Mouse (Mus musculus) midbrain, embryonic 13.5 days (tissue): ENCODE data around the gene Cenps. TPM values are rescaled to one million over a fixed set of nuclear protein-coding genes. Genes with fewer than 3 reads are reported as not detected.
"Not testable (repeated sequence)": the region's sequence is repeated elsewhere in the genome, so short reads cannot be mapped to it uniquely, and the experiment has no call there.

Source experiments
- ATAC-seq: fragments of 200-750 bp; cut with Nextera tagmentation; 2 replicates; pipeline ENCODE4 v1.8.0; 2017; ENCODE audit warnings: mild to moderate bottlenecking, moderate TSS enrichment, moderate library complexity
- H3K27ac ChIP-seq: fragments of 300-500 bp; sonication (generic); 2 replicates; pipeline ENCODE4 v1.5.1; 2015; ENCODE audit warnings: inconsistent platforms, mild to moderate bottlenecking, moderate library complexity
- H3K27me3 ChIP-seq: fragments of 300-500 bp; sonication (generic); 2 replicates; pipeline ENCODE4 v1.6.1; 2015; ENCODE audit warnings: mild to moderate bottlenecking, inconsistent platforms
- H3K36me3 ChIP-seq: fragments of 300-500 bp; sonication (generic); 2 replicates; pipeline ENCODE4 v1.6.1; 2015; ENCODE audit warnings: mild to moderate bottlenecking, inconsistent platforms
- H3K4me1 ChIP-seq: fragments of 300-500 bp; sonication (generic); replicated peaks from 2 replicates; pipeline ENCODE4 v1.6.1; 2015; ENCODE audit warnings: inconsistent platforms
- H3K4me2 ChIP-seq: fragments of 300-500 bp; sonication (generic); replicated peaks from 2 replicates; pipeline ENCODE4 v1.6.1; 2015; ENCODE audit warnings: moderate library complexity, mild to moderate bottlenecking, inconsistent platforms
- H3K4me3 ChIP-seq: fragments of 300-500 bp; sonication (generic); replicated peaks from 2 replicates; pipeline ENCODE4 v1.5.1; 2015; ENCODE audit warnings: mild to moderate bottlenecking, inconsistent platforms
- H3K9ac ChIP-seq: fragments of 300-500 bp; sonication (generic); replicated peaks from 2 replicates; pipeline ENCODE4 v1.6.1; 2015; ENCODE audit warnings: mild to moderate bottlenecking, inconsistent platforms
- H3K9me3 ChIP-seq: fragments of 300-500 bp; sonication (generic); 2 replicates; pipeline ENCODE4 v1.6.1; 2016; ENCODE audit warnings: mild to moderate bottlenecking, inconsistent platforms
- WGBS: fragments of 180-500 bp; shearing (Covaris S2); methylation state at CpG from one replicate; pipeline ENCODE4 v1.1.7; 2015; 5-methylcytosine and 5-hydroxymethylcytosine counted together
- polyA plus RNA-seq: library from polyadenylated mRNA; unstranded; fragments of >200 nt; fragmentation: Nextera tagmentation; extraction: Ambion mirVana; gene quantifications from 2 replicates; pipeline ENCODE4 v1.2.1, GENCODE M21; 2015

The Cenps gene
- polyA plus RNA-seq, 1 experiment from 2014 or later = 22.9 TPM

GRCm38 (mm10) chr4:149170394-149170931, 33.0 kb upstream of the Cenps start:
- no peak overlapping the region for H3K27ac ChIP-seq
- 68% methylated on average over 7 of the region's 7 CpGs for WGBS
- ATAC-seq = no peak

GRCm38 (mm10) chr4:149169926-149170325, 32.5 kb upstream of the Cenps start:
- H3K4me2 ChIP-seq, H3K27me3 ChIP-seq, H3K27ac ChIP-seq, H3K4me3 ChIP-seq, H3K9me3 ChIP-seq, H3K36me3 ChIP-seq, ATAC-seq, H3K9ac ChIP-seq: not testable (repeated sequence)
- 75% methylated on average over 7 of the region's 8 CpGs for WGBS
- peaks cover 23% of the 10 kb centered on the region for H3K4me1 ChIP-seq

More at GRCm38 (mm10) chr4:149170394-149170931, 33.0 kb upstream of the Cenps start:
- Histone ChIP-seq H3K4me2 (no peak overlapping the region), H3K4me1 (peaks cover 17% of the 10 kb centered on the region), H3K27me3 (no peaks in the 10 kb centered on the region), H3K4me3 (no peak overlapping the region), H3K9me3 (no peaks in the 10 kb centered on the region), H3K36me3 (peaks cover 7% of the 10 kb centered on the region; the same call in 1 of the 2 replicates), H3K9ac (no peak overlapping the region)

- WGBS = 72% methylated on average over 2 of the region's 2 CpGs
- no peak overlapping the region for H3K9ac ChIP-seq
Measured at GRCm38 (mm10) chr4:149168016-149168415, 30.6 kb upstream of the Cenps start.

GRCm38 (mm10) chr4:149166957-149167611, 29.7 kb upstream of the Cenps start:
- Histone ChIP-seq H3K4me3 (peak overlapping the region; percentile 97), H3K27ac (peak overlapping the region; percentile 35; the same call in 1 of the 2 replicates)
- 2% methylated on average over 27 of the region's 27 CpGs for WGBS

More at GRCm38 (mm10) chr4:149168016-149168415, 30.6 kb upstream of the Cenps start:
- H3K4me3 ChIP-seq = no peak overlapping the region
- H3K4me2 ChIP-seq = no peak overlapping the region
- H3K36me3 ChIP-seq = peaks cover 12% of the 10 kb centered on the region
- H3K27ac ChIP-seq = no peak overlapping the region
- ATAC-seq = no peak
- H3K9me3 ChIP-seq = no peaks in the 10 kb centered on the region
- no peaks in the 10 kb centered on the region for H3K27me3 ChIP-seq
- H3K4me1 ChIP-seq = peaks cover 24% of the 10 kb centered on the region

GRCm38 (mm10) chr4:149166215-149166946, 29.0 kb upstream of the Cenps start, which contains the start of gene Pgd:
Gene Pgd (minus strand): TSS chr4:149166771.
- ATAC-seq = peak; percentile 100
- peaks cover 21% of the 10 kb centered on the region for H3K4me1 ChIP-seq
- H3K36me3 ChIP-seq = peaks cover 21% of the 10 kb centered on the region
- H3K27ac ChIP-seq = peak within 1 kb of the TSS; percentile 82
- no peaks in the 10 kb centered on the region for H3K9me3 ChIP-seq
- H3K27me3 ChIP-seq = no peaks in the 10 kb centered on the region
- H3K4me3 ChIP-seq = peak within 1 kb of the TSS; percentile 97
- WGBS = under 1% methylated on average over 59 of the region's 59 CpGs
- H3K4me2 ChIP-seq = peak within 1 kb of the TSS; percentile 94
- H3K9ac ChIP-seq = peak within 1 kb of the TSS; percentile 94

More at GRCm38 (mm10) chr4:149166957-149167611, 29.7 kb upstream of the Cenps start:
- H3K27me3 ChIP-seq = no peaks in the 10 kb centered on the region
- H3K36me3 ChIP-seq = peaks cover 14% of the 10 kb centered on the region
- peaks cover 21% of the 10 kb centered on the region for H3K4me1 ChIP-seq
- peak overlapping the region; percentile 94 for H3K4me2 ChIP-seq
- peak overlapping the region; percentile 94 for H3K9ac ChIP-seq
- H3K9me3 ChIP-seq = no peaks in the 10 kb centered on the region
- ATAC-seq = peak; percentile 73

- H3K27ac ChIP-seq = no peak overlapping the region
- no peak overlapping the region for H3K4me2 ChIP-seq
- WGBS = 70% methylated on average over 5 of the region's 5 CpGs
- H3K27me3 ChIP-seq = no peaks in the 10 kb centered on the region
- H3K4me1 ChIP-seq = peaks cover 21% of the 10 kb centered on the region
- no peak for ATAC-seq
- no peaks in the 10 kb centered on the region for H3K9me3 ChIP-seq
- peaks cover 43% of the 10 kb centered on the region for H3K36me3 ChIP-seq
- no peak overlapping the region for H3K4me3 ChIP-seq
- no peak overlapping the region for H3K9ac ChIP-seq
Measured at GRCm38 (mm10) chr4:149164150-149164549, 26.7 kb upstream of the Cenps start.

- H3K4me2 ChIP-seq = no peak overlapping the region
- peaks cover 21% of the 10 kb centered on the region for H3K4me1 ChIP-seq
- no peak overlapping the region for H3K9ac ChIP-seq
- WGBS = 68% methylated on average over 1 of the region's 1 CpGs
- H3K9me3 ChIP-seq = no peaks in the 10 kb centered on the region
- no peak overlapping the region for H3K27ac ChIP-seq
- no peaks in the 10 kb centered on the region for H3K27me3 ChIP-seq
- peaks cover 52% of the 10 kb centered on the region for H3K36me3 ChIP-seq
- no peak overlapping the region for H3K4me3 ChIP-seq
- no peak for ATAC-seq
Measured at GRCm38 (mm10) chr4:149163196-149163595, 25.8 kb upstream of the Cenps start.

- Histone ChIP-seq H3K4me2 (no peak overlapping the region), H3K36me3 (peaks cover 72% of the 10 kb centered on the region), H3K27ac (no peak overlapping the region), H3K9ac (no peak overlapping the region), H3K9me3 (no peaks in the 10 kb centered on the region), H3K4me3 (no peak overlapping the region), H3K27me3 (no peaks in the 10 kb centered on the region), H3K4me1 (peaks cover 16% of the 10 kb centered on the region)
- 93% methylated on average over 6 of the region's 6 CpGs for whole genome bisulfite sequencing
- ATAC-seq = no peak
Measured at GRCm38 (mm10) chr4:149161166-149161565, 23.7 kb upstream of the Cenps start.

- 93% methylated on average over 13 of the region's 13 CpGs for WGBS
- no peak overlapping the region for H3K4me3 ChIP-seq
- no peak overlapping the region for H3K4me2 ChIP-seq
- no peaks in the 10 kb centered on the region for H3K9me3 ChIP-seq
- H3K27ac ChIP-seq = no peak overlapping the region
- no peak for ATAC-seq
- peaks cover 5% of the 10 kb centered on the region; the same call in 1 of the 2 replicates for H3K4me1 ChIP-seq
- peaks cover 85% of the 10 kb centered on the region for H3K36me3 ChIP-seq
- H3K9ac ChIP-seq = no peak overlapping the region
- H3K27me3 ChIP-seq = no peaks in the 10 kb centered on the region
Measured at GRCm38 (mm10) chr4:149159891-149160290, 22.5 kb upstream of the Cenps start.

GRCm38 (mm10) chr4:149159203-149159602, 21.8 kb upstream of the Cenps start:
- H3K27ac ChIP-seq = no peak overlapping the region
- peaks cover 89% of the 10 kb centered on the region for H3K36me3 ChIP-seq
- no peak for ATAC-seq
- no peak overlapping the region; the same call in 1 of the 2 replicates for H3K9ac ChIP-seq
- no peak overlapping the region for H3K4me2 ChIP-seq
- H3K4me1 ChIP-seq = 0 out of 2 replicates have a peak, but pooled peaks cover 2% of the 10 kb centered on the region
- WGBS = 89% methylated on average over 2 of the region's 2 CpGs
- no peaks in the 10 kb centered on the region for H3K27me3 ChIP-seq
- no peaks in the 10 kb centered on the region for H3K9me3 ChIP-seq
- no peak overlapping the region for H3K4me3 ChIP-seq

- Histone ChIP-seq H3K4me2 (no peak overlapping the region), H3K9ac (no peak overlapping the region), H3K9me3 (no peaks in the 10 kb centered on the region), H3K4me3 (no peak overlapping the region), H3K27ac (no peak overlapping the region), H3K27me3 (no peaks in the 10 kb centered on the region), H3K4me1 (no peaks in the 10 kb centered on the region), H3K36me3 (peaks cover 97% of the 10 kb centered on the region)
- 90% methylated on average over 8 of the region's 8 CpGs for WGBS
- ATAC-seq = no peak
Measured at GRCm38 (mm10) chr4:149157415-149157973, 20.1 kb upstream of the Cenps start.

GRCm38 (mm10) chr4:149155711-149156110, 18.3 kb upstream of the Cenps start:
- no peak overlapping the region for H3K4me2 ChIP-seq
- H3K27ac ChIP-seq = no peak overlapping the region
- H3K4me1 ChIP-seq = no peaks in the 10 kb centered on the region
- H3K9me3 ChIP-seq = no peaks in the 10 kb centered on the region
- H3K9ac ChIP-seq = no peak overlapping the region
- WGBS = 95% methylated on average over 6 of the region's 6 CpGs
- ATAC-seq = no peak
- no peaks in the 10 kb centered on the region for H3K27me3 ChIP-seq
- H3K36me3 ChIP-seq = peaks cover 99% of the 10 kb centered on the region
- no peak overlapping the region for H3K4me3 ChIP-seq
